In the genomic region with DNA sequence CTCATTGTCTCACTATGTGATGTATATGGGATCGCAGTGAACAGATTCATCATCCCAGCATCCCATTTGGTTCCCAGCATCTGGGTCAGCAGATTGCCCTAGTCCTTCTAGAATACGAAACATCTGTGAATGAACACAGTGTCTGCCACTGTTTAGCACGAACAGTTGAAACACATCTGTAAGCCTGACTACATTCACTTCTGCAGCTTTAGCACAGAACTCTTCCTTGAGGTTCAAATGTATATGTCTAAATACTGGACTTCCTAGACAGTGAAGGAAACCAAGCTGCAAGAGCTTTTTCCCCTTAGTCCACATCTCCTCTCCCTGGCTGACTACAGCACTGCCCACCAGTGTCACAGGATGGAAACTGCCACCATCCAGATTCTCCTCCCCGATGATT, we compare ENCODE assay signal across 14 mouse cellular contexts.
"Had no signal": no experiment of that assay in that cellular context is flagged by ENCODE, and none has a peak within 500 bp of the region (broad histone marks: within the 10 kb centered on the region; RNA-seq: fewer than 3 reads in every experiment).

No protein-coding gene starts in this region.

- H3K36me3 ChIP-seq: neural tube, embryonic 12.5 days; neural tube, embryonic 13.5 days; neural tube, embryonic 15.5 days had no signal

- H3K9ac ChIP-seq: neural tube, embryonic 12.5 days; neural tube, embryonic 13.5 days; neural tube, embryonic 15.5 days had no signal

- H3K4me3 ChIP-seq: neural tube, embryonic 12.5 days; neural tube, embryonic 13.5 days; neural tube, embryonic 15.5 days had no signal

- H3K9me3 ChIP-seq: neural tube, embryonic 12.5 days; neural tube, embryonic 13.5 days; neural tube, embryonic 15.5 days had no signal

- H3K27ac ChIP-seq: neural tube, embryonic 12.5 days; neural tube, embryonic 13.5 days; neural tube, embryonic 15.5 days had no signal

- DNase-seq: retina, postnatal 1 day; right cerebral cortex, adult 18-20 months; right cerebral cortex, postnatal 14 days; right cerebral cortex, postnatal 25 days; right cerebral cortex, postnatal 4 days; thymus, adult 18-20 months; thymus, adult 2 months; thymus, postnatal 14 days; thymus, postnatal 25 days; thymus, postnatal 36 days; thymus, postnatal 4 days had no signal

- H3K4me2 ChIP-seq: neural tube, embryonic 12.5 days; neural tube, embryonic 13.5 days; neural tube, embryonic 15.5 days had no signal
